Mouse (Mus musculus): ENCODE data around the gene Mrps18a.

- TF ChIP-seq CTCF (IDR thresholded peaks at IDR 0.05) = no peak
- TF ChIP-seq POLR2A (IDR thresholded peaks at IDR 0.05; ENCODE audit: insufficient read depth, low read depth, low read length) = no peak
Observed at GRCm38 (mm10) chr17:46162951-46163421, 52.2 kb downstream of the Mrps18a start.
